Mouse (Mus musculus) cortical plate, adult 2 months (tissue): ENCODE results near the gene Fgfr2. TPM values are rescaled to one million over a fixed set of nuclear protein-coding genes. Genes with fewer than 3 reads are reported as not detected.

ENCODE experiments used
- H3K27ac ChIP-seq: fragments of 200-500 bp; 2 replicates; pipeline ENCODE4 v1.5.1; 2012; ENCODE audit warnings: low read length, control low read depth, inconsistent platforms; ENCODE audit not compliant: insufficient read depth
- H3K4me1 ChIP-seq: fragments of 200-500 bp; 2 replicates; pipeline ENCODE4 v1.6.1; 2011; ENCODE audit warnings: low read length; ENCODE audit not compliant: control insufficient read depth, insufficient read depth
- H3K4me3 ChIP-seq: fragments of 200-500 bp; 2 replicates; pipeline ENCODE4 v1.5.1; 2011; ENCODE audit warnings: mild to moderate bottlenecking, low read length, control low read depth; ENCODE audit not compliant: insufficient read depth
- CTCF ChIP-seq: fragments of 200-500 bp; IDR thresholded peaks from 2 replicates; pipeline ENCODE4 v1.5.1; 2011; ENCODE audit warnings: mild to moderate bottlenecking, control low read depth, low read length; ENCODE audit not compliant: insufficient read depth; ENCODE audit errors: extremely low read depth
- POLR2A ChIP-seq: fragments of 200-500 bp; IDR thresholded peaks from 2 replicates; pipeline ENCODE4 v1.6.1; 2011; ENCODE audit warnings: mild to moderate bottlenecking, low read length, control low read depth; ENCODE audit not compliant: insufficient read depth; ENCODE audit errors: extremely low read depth
- polyA plus RNA-seq: library from polyadenylated mRNA; depleted of rRNA; stranded (reverse); fragments of >200 nt; gene quantifications from 2 replicates; pipeline ENCODE4 v1.2.3, GENCODE M21; 2012

Gene Fgfr2
- polyA plus RNA-seq, 1 experiment, result 50.4 TPM

GRCm38 (mm10) chr7:130715467-130715866 lies 2407.7 kb downstream of the Fgfr2 start:
- TF ChIP-seq POLR2A, result no peak
- no peak for TF ChIP-seq CTCF
- peaks cover 8% of the 10 kb centered on the region for H3K4me1 ChIP-seq
- no peak overlapping the region for H3K27ac ChIP-seq
- no peak overlapping the region for H3K4me3 ChIP-seq

- Histone ChIP-seq H3K27ac (no peak overlapping the region), H3K4me1 (peaks cover 13% of the 10 kb centered on the region), H3K4me3 (no peak overlapping the region)
- TF ChIP-seq POLR2A (no peak), CTCF (no peak)
Observed at GRCm38 (mm10) chr7:130713319-130713718, 2409.8 kb downstream of the Fgfr2 start.

GRCm38 (mm10) chr7:130711851-130712250 lies 2411.3 kb downstream of the Fgfr2 start:
- no peak overlapping the region for H3K4me3 ChIP-seq
- TF ChIP-seq POLR2A (no peak), CTCF (no peak)
- peaks cover 16% of the 10 kb centered on the region for H3K4me1 ChIP-seq
- H3K27ac ChIP-seq, result no peak overlapping the region

GRCm38 (mm10) chr7:130709372-130710274 lies 2413.5 kb downstream of the Fgfr2 start:
- Histone ChIP-seq H3K4me1 (peaks cover 16% of the 10 kb centered on the region), H3K27ac (no peak overlapping the region)
- TF ChIP-seq POLR2A, result no peak
- no peak for TF ChIP-seq CTCF

GRCm38 (mm10) chr7:130708940-130709339 lies 2414.2 kb downstream of the Fgfr2 start:
- TF ChIP-seq CTCF (no peak), POLR2A (no peak)
- no peak overlapping the region for H3K4me3 ChIP-seq
- H3K27ac ChIP-seq, result no peak overlapping the region
- peaks cover 16% of the 10 kb centered on the region for H3K4me1 ChIP-seq

More at GRCm38 (mm10) chr7:130709372-130710274, 2413.5 kb downstream of the Fgfr2 start:
- H3K4me3 ChIP-seq, result no peak overlapping the region

- no peak for TF ChIP-seq CTCF
- no peak for TF ChIP-seq POLR2A
- H3K4me3 ChIP-seq, result no peak overlapping the region
- H3K4me1 ChIP-seq, result peaks cover 14% of the 10 kb centered on the region; the same call in 1 of the 2 replicates
- no peak overlapping the region for H3K27ac ChIP-seq
Observed at GRCm38 (mm10) chr7:130705230-130705629, 2417.9 kb downstream of the Fgfr2 start.

- Histone ChIP-seq H3K4me3 (no peak overlapping the region), H3K4me1 (0 out of 2 replicates have a peak, but pooled peaks cover 2% of the 10 kb centered on the region), H3K27ac (no peak overlapping the region)
- no peak for TF ChIP-seq CTCF
- no peak for TF ChIP-seq POLR2A
Observed at GRCm38 (mm10) chr7:130701336-130701735, 2421.8 kb downstream of the Fgfr2 start.

- TF ChIP-seq POLR2A (no peak), CTCF (no peak)
- peaks cover 2% of the 10 kb centered on the region for H3K4me1 ChIP-seq
- no peak overlapping the region for H3K27ac ChIP-seq
- H3K4me3 ChIP-seq, result no peak overlapping the region
Observed at GRCm38 (mm10) chr7:130698480-130698879, 2424.7 kb downstream of the Fgfr2 start.

GRCm38 (mm10) chr7:130696347-130697234 lies 2426.6 kb downstream of the Fgfr2 start:
- TF ChIP-seq CTCF (no peak), POLR2A (0 out of 2 replicates have a peak, but pooled peaks have one; percentile 24)
- no peak overlapping the region for H3K27ac ChIP-seq
- H3K4me3 ChIP-seq, result peak overlapping the region; percentile 26
- H3K4me1 ChIP-seq, result peaks cover 2% of the 10 kb centered on the region
